Mouse (Mus musculus): ENCODE results near the gene Ablim1. TPM values are rescaled to one million over a fixed set of nuclear protein-coding genes. Genes with fewer than 3 reads are reported as not detected.
"Not testable (repeated sequence)": the region's sequence is repeated elsewhere in the genome, so short reads cannot be mapped to it uniquely, and the experiment has no call there.

Ablim1 gene
- polyA plus RNA-seq, 1 experiment from 2014 or later = 38.5 TPM

GRCm38 (mm10) chr19:57135654-57136053 is 179.1 kb downstream of the Ablim1 start:
- 79% methylated on average over 6 of the region's 6 CpGs for WGBS
- ATAC-seq (ENCODE audit: extremely low read depth, insufficient number of reproducible peaks, low FRiP score, low TSS enrichment); H3K4me2 ChIP-seq; H3K27ac ChIP-seq (replicated peaks); H3K27me3 ChIP-seq (replicated peaks); H3K4me3 ChIP-seq; H3K9me3 ChIP-seq; H3K9ac ChIP-seq: not testable (repeated sequence)
- H3K4me1 ChIP-seq = peaks cover 34% of the 10 kb centered on the region
- H3K36me3 ChIP-seq = peaks cover 25% of the 10 kb centered on the region

- Histone ChIP-seq H3K4me2 (peak overlapping the region; percentile 46), H3K4me1 (peaks cover 35% of the 10 kb centered on the region), H3K9me3 (no peaks in the 10 kb centered on the region), H3K9ac (0 out of 2 replicates have a peak overlapping the region, but pooled peaks have one; percentile 50), H3K4me3 (no peak overlapping the region), H3K27me3 (replicated peaks) (no peaks in the 10 kb centered on the region), H3K27ac (replicated peaks) (no peak overlapping the region), H3K36me3 (peaks cover 31% of the 10 kb centered on the region)
- ATAC-seq (ENCODE audit: extremely low read depth, insufficient number of reproducible peaks, low FRiP score, low TSS enrichment) = no peak
- 45% methylated on average over 20 of the region's 20 CpGs for WGBS
Observed at GRCm38 (mm10) chr19:57134654-57135348, 179.9 kb downstream of the Ablim1 start.

GRCm38 (mm10) chr19:57132916-57133520 is 181.7 kb downstream of the Ablim1 start:
- ATAC-seq (ENCODE audit: extremely low read depth, insufficient number of reproducible peaks, low FRiP score, low TSS enrichment) = no peak
- no peak overlapping the region for H3K4me3 ChIP-seq
- H3K9ac ChIP-seq = no peak overlapping the region
- H3K36me3 ChIP-seq = peaks cover 39% of the 10 kb centered on the region
- H3K27me3 ChIP-seq (replicated peaks) = no peaks in the 10 kb centered on the region
- no peaks in the 10 kb centered on the region for H3K9me3 ChIP-seq
- H3K27ac ChIP-seq (replicated peaks) = no peak overlapping the region
- H3K4me2 ChIP-seq = no peak overlapping the region
- 73% methylated on average over 6 of the region's 6 CpGs for WGBS
- peaks cover 31% of the 10 kb centered on the region for H3K4me1 ChIP-seq

- Histone ChIP-seq H3K27me3 (replicated peaks) (no peaks in the 10 kb centered on the region), H3K27ac (replicated peaks) (no peak overlapping the region), H3K4me2 (no peak overlapping the region), H3K4me3 (no peak overlapping the region), H3K9me3 (no peaks in the 10 kb centered on the region), H3K36me3 (peaks cover 40% of the 10 kb centered on the region), H3K9ac (no peak overlapping the region), H3K4me1 (peaks cover 31% of the 10 kb centered on the region)
- ATAC-seq (ENCODE audit: extremely low read depth, insufficient number of reproducible peaks, low FRiP score, low TSS enrichment) = no peak
- whole genome bisulfite sequencing = 67% methylated on average over 5 of the region's 5 CpGs
Observed at GRCm38 (mm10) chr19:57132281-57132680, 182.4 kb downstream of the Ablim1 start.

- H3K9ac ChIP-seq = no peak overlapping the region
- ATAC-seq (ENCODE audit: extremely low read depth, insufficient number of reproducible peaks, low FRiP score, low TSS enrichment) = no peak
- H3K4me2 ChIP-seq = no peak overlapping the region
- WGBS = 55% methylated on average over 4 of the region's 4 CpGs
- no peak overlapping the region for H3K4me3 ChIP-seq
- no peaks in the 10 kb centered on the region for H3K27me3 ChIP-seq (replicated peaks)
- no peak overlapping the region for H3K27ac ChIP-seq (replicated peaks)
- H3K9me3 ChIP-seq = no peaks in the 10 kb centered on the region
- H3K36me3 ChIP-seq = peaks cover 49% of the 10 kb centered on the region
- peaks cover 36% of the 10 kb centered on the region for H3K4me1 ChIP-seq
Observed at GRCm38 (mm10) chr19:57131366-57131765, 183.4 kb downstream of the Ablim1 start.

GRCm38 (mm10) chr19:57130591-57130990 is 184.1 kb downstream of the Ablim1 start:
- no peak overlapping the region for H3K4me2 ChIP-seq
- H3K27me3 ChIP-seq (replicated peaks) = no peaks in the 10 kb centered on the region
- H3K36me3 ChIP-seq = peaks cover 52% of the 10 kb centered on the region
- peaks cover 32% of the 10 kb centered on the region for H3K4me1 ChIP-seq
- no peak overlapping the region for H3K27ac ChIP-seq (replicated peaks)
- H3K9me3 ChIP-seq = no peaks in the 10 kb centered on the region
- no peak overlapping the region for H3K4me3 ChIP-seq
- no peak for ATAC-seq (ENCODE audit: extremely low read depth, insufficient number of reproducible peaks, low FRiP score, low TSS enrichment)
- 67% methylated on average over 4 of the region's 4 CpGs for WGBS
- H3K9ac ChIP-seq = no peak overlapping the region

- no peak overlapping the region for H3K9ac ChIP-seq
Observed at GRCm38 (mm10) chr19:57129729-57130128, 185.0 kb downstream of the Ablim1 start.

GRCm38 (mm10) chr19:57128037-57128436 is 186.7 kb downstream of the Ablim1 start:
- Histone ChIP-seq H3K4me2 (no peak overlapping the region), H3K27ac (replicated peaks) (no peak overlapping the region), H3K4me3 (no peak overlapping the region), H3K36me3 (peaks cover 50% of the 10 kb centered on the region), H3K4me1 (peaks cover 34% of the 10 kb centered on the region), H3K9me3 (no peaks in the 10 kb centered on the region), H3K9ac (no peak overlapping the region), H3K27me3 (replicated peaks) (no peaks in the 10 kb centered on the region)
- no peak for ATAC-seq (ENCODE audit: extremely low read depth, insufficient number of reproducible peaks, low FRiP score, low TSS enrichment)
- 76% methylated on average over 6 of the region's 6 CpGs for WGBS

More at GRCm38 (mm10) chr19:57129729-57130128, 185.0 kb downstream of the Ablim1 start:
- WGBS = 80% methylated on average over 9 of the region's 9 CpGs
- Histone ChIP-seq H3K9me3 (no peaks in the 10 kb centered on the region), H3K4me2 (no peak overlapping the region), H3K27ac (replicated peaks) (no peak overlapping the region), H3K27me3 (replicated peaks) (no peaks in the 10 kb centered on the region), H3K4me3 (no peak overlapping the region), H3K4me1 (peaks cover 27% of the 10 kb centered on the region), H3K36me3 (peaks cover 52% of the 10 kb centered on the region)
- ATAC-seq (ENCODE audit: extremely low read depth, insufficient number of reproducible peaks, low FRiP score, low TSS enrichment) = no peak

- no peak overlapping the region for H3K4me3 ChIP-seq
- H3K27me3 ChIP-seq (replicated peaks) = no peaks in the 10 kb centered on the region
- ATAC-seq (ENCODE audit: extremely low read depth, insufficient number of reproducible peaks, low FRiP score, low TSS enrichment) = no peak
- peaks cover 51% of the 10 kb centered on the region for H3K36me3 ChIP-seq
- no peak overlapping the region for H3K27ac ChIP-seq (replicated peaks)
- no peak overlapping the region for H3K4me2 ChIP-seq
- H3K9me3 ChIP-seq = no peaks in the 10 kb centered on the region
- peaks cover 31% of the 10 kb centered on the region for H3K4me1 ChIP-seq
- WGBS = 90% methylated on average over 5 of the region's 5 CpGs
- H3K9ac ChIP-seq = no peak overlapping the region
Observed at GRCm38 (mm10) chr19:57127523-57127922, 187.2 kb downstream of the Ablim1 start.

- no peaks in the 10 kb centered on the region for H3K9me3 ChIP-seq
- H3K27me3 ChIP-seq (replicated peaks) = no peaks in the 10 kb centered on the region
- H3K4me3 ChIP-seq = no peak overlapping the region
- H3K36me3 ChIP-seq = peaks cover 49% of the 10 kb centered on the region
- peaks cover 30% of the 10 kb centered on the region for H3K4me1 ChIP-seq
- WGBS = 44% methylated on average over 10 of the region's 10 CpGs
- ATAC-seq (ENCODE audit: extremely low read depth, insufficient number of reproducible peaks, low FRiP score, low TSS enrichment) = no peak
- no peak overlapping the region for H3K9ac ChIP-seq
- no peak overlapping the region for H3K27ac ChIP-seq (replicated peaks)
- no peak overlapping the region for H3K4me2 ChIP-seq
Observed at GRCm38 (mm10) chr19:57126950-57127349, 187.8 kb downstream of the Ablim1 start.

GRCm38 (mm10) chr19:57124906-57125305 is 189.8 kb downstream of the Ablim1 start:
- WGBS = 59% methylated on average over 4 of the region's 4 CpGs
- Histone ChIP-seq H3K36me3 (peaks cover 33% of the 10 kb centered on the region), H3K9ac (no peak overlapping the region), H3K4me3 (no peak overlapping the region), H3K27ac (replicated peaks) (0 out of 2 replicates have a peak overlapping the region, but pooled peaks have one; percentile 8), H3K27me3 (replicated peaks) (no peaks in the 10 kb centered on the region), H3K4me2 (no peak overlapping the region), H3K4me1 (peaks cover 34% of the 10 kb centered on the region), H3K9me3 (no peaks in the 10 kb centered on the region)
- ATAC-seq (ENCODE audit: extremely low read depth, insufficient number of reproducible peaks, low FRiP score, low TSS enrichment) = no peak

GRCm38 (mm10) chr19:57124138-57124519 is 190.6 kb downstream of the Ablim1 start:
- Histone ChIP-seq H3K4me1 (peaks cover 42% of the 10 kb centered on the region), H3K27ac (replicated peaks) (peak overlapping the region; percentile 65), H3K27me3 (replicated peaks) (no peaks in the 10 kb centered on the region), H3K9ac (no peak overlapping the region), H3K9me3 (no peaks in the 10 kb centered on the region), H3K36me3 (peaks cover 25% of the 10 kb centered on the region), H3K4me3 (no peak overlapping the region), H3K4me2 (no peak overlapping the region)
- ATAC-seq (ENCODE audit: extremely low read depth, insufficient number of reproducible peaks, low FRiP score, low TSS enrichment) = no peak
- WGBS = 63% methylated on average over 2 of the region's 2 CpGs

All from heart, embryonic 13.5 days (tissue).